Mouse (Mus musculus): ENCODE results near the gene Lctl.

Lctl gene

DNA sequence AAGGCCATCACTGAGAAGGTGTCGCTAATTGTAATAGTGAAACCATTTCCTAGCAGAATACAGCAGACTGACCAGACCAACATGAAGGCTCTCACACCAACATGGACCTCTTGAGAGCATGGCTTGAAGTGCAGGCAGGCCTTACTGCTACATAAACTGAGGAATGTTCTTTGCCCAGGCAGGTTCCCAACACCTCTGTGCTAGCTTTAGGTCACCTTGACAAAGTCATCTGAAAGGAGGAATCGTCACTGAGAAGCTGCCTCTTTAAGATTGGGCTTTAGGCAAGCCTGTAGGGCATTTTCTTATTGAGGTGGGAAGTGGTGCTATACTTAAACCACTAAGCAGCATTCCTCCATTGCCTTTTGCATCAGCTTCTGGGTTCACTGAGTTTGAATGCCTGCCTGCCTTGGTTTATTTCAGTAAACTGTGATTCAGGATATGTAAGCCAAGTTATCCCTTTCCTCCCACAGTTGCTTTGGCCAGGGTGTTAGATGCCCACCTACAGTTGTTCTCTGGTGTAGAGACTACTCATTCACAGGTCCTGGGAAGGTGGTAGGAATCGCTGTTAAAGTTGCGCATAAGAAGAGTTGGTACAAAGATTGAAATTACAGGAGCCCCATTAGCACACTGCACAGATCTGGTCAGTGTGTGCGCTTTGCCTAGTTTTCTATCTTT, 67.4 kb downstream of the Lctl start:
- DNase-seq (ENCODE audit: low spot score): no peak

Data from ovary, postnatal 36 days (tissue).